Mouse (Mus musculus): ENCODE measurements around the gene Pdp2. TPM values are rescaled to one million over a fixed set of nuclear protein-coding genes. Genes with fewer than 3 reads are reported as not detected.

Pdp2 gene
- total RNA-seq, 2 experiments from 2014 or later, result 8.4 to 8.5 TPM

DNA sequence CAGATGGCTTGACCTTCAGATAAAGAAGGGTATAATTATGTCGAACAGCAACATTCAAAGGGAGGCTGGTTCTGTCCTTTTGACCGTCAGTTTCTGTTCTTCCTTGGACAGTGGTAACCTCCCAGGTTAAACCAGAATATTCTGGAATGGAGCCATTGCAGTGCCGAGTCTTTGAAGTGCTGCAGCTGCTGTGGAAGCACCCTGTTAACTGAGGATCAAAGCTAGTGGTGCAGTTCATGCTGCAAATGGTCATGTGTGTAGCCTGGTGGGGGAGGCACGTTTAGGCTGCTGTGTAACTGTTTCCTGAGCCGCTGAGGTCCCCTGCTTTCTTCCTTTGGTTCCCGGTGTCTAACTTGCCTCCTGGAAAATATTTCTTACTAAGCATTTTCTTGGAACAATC lies 7.2 kb downstream of the Pdp2 start:
- DNase-seq (ENCODE audit: extremely low spot score in 1 of 2, low spot score in 2 of 2), result no peak
- TF ChIP-seq CTCF (IDR thresholded peaks at IDR 0.05), result no peak
- Histone ChIP-seq H3K4me3 (no peak overlapping the region), H3K27ac (no peak overlapping the region)
- intact Hi-C loops (cut with DNase I), result no loop called here

DNA sequence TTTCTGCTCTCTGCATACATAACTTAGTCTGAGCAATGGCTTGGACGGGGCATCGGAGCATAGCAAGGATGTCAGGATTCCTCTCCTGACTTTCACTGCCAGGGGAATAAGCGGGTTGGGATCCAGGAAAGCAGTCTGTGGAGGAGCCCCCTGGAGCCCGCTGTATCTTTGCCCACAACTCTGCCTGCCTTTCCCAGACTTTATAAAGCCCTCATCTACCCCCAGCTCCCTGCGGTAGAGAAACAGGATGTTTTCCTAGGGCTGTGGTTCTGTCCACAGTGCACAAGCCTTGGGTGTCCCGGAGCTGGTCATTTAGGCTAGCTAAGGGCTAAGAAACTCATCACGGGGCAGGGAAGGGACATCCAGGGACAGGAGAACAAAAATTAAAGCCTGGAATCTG lies 10.1 kb downstream of the Pdp2 start:
- no peak overlapping the region for H3K27ac ChIP-seq
- no peak overlapping the region for H3K4me3 ChIP-seq
- no peak for DNase-seq (ENCODE audit: extremely low spot score in 1 of 2, low spot score in 2 of 2)
- intact Hi-C loops (cut with DNase I), result no loop called here
- no peak for TF ChIP-seq CTCF (IDR thresholded peaks at IDR 0.05)

DNA sequence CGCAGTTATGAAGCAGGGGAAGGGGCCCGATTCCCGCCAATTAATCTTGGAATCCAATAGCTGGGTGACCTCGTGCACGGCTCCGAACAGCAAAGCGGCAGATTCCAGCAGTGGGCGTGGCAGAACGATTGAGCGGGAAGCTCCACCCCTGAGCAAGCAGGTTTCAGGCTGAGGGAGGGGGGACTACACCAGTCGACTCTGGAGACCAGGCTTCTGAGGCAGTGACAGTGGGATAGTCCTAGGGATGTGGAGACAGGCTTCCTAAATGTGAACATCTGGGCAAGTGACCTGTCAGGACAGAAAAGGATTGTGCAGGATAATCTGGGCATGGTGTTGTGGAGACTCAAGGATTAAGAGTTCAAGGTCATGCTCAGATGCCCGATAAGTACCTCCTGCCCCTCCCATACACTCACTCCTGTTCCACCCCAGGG lies 10.7 kb downstream of the Pdp2 start:
- Histone ChIP-seq H3K27ac (no peak overlapping the region), H3K4me3 (no peak overlapping the region)
- TF ChIP-seq CTCF (IDR thresholded peaks at IDR 0.05), result no peak
- intact Hi-C loops (cut with DNase I), result loop anchor here (2.0 kb wide), 1 partner anchor 53 kb away; no protein-coding TSS in a partner anchor
- DNase-seq (ENCODE audit: extremely low spot score in 1 of 2, low spot score in 2 of 2), result no peak

DNA sequence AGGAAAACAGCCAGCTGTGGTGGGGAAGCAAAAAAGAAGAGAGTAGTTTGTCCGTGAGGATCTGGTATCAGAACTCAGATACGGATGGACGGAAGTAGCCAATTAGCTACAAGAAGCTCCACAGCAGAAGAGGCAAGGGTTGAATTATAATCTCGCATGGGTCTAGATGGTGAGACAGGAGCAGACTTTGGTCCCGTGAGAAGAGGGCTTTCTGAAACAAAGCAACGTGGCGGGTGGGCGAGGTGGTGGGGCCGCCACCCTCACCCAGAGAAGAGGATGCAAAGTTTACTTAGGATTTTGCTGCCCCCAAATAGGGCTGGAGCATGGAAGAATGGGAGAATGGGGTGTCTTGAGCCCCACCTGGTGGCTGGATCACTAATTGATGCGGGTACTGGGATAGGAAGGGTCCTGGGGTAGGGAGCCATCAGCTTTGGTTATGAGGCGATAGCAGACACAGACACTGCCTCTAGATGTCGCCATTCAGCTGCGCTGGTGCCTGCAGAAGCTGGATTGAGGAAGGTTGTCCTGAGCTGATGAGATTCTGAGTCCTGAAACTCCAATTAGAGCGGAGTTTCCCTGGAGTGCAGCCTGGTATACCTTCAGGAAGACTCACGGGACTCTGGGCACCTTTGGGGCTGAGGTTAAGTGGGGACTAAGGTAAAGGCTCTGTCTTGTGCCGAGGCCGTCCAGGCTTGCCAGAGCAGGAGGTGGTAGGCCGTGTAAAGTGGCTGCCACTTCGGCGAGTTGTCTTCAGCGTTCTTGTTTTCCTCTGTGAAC lies 11.4 kb downstream of the Pdp2 start:
- peak; percentile 96 for TF ChIP-seq CTCF (IDR thresholded peaks at IDR 0.05)
- Histone ChIP-seq H3K4me3 (no peak overlapping the region), H3K27ac (no peak overlapping the region)
- DNase-seq (ENCODE audit: extremely low spot score in 1 of 2, low spot score in 2 of 2), result peak; percentile 81 to 83
- intact Hi-C loops (cut with DNase I), result loop anchor here (2.0 kb wide), 1 partner anchor 52 kb away; no protein-coding TSS in a partner anchor

DNA sequence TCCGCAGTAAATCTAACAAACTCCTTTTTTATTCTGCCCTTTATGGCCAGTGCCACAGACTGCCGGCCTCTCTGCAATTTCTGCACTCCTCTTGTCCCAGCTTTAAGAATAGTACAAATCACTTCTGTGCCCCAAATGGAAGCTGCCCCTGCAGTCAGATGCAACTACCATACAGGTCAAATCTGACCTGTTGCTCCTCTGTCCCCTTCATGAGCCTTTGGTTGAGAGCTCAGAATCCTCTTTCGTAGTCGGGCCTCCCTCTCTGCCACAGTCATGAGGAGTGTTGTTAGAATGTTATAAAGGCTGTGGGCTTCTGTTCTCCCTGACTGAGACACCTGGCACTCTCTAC lies 12.0 kb downstream of the Pdp2 start:
- Histone ChIP-seq H3K4me3 (no peak overlapping the region), H3K27ac (no peak overlapping the region)
- intact Hi-C loops (cut with DNase I), result loop anchor here (2.0 kb wide), 1 partner anchor 52 kb away; no protein-coding TSS in a partner anchor
- TF ChIP-seq CTCF (IDR thresholded peaks at IDR 0.05), result no peak
- DNase-seq (ENCODE audit: extremely low spot score in 1 of 2, low spot score in 2 of 2), result no peak

DNA sequence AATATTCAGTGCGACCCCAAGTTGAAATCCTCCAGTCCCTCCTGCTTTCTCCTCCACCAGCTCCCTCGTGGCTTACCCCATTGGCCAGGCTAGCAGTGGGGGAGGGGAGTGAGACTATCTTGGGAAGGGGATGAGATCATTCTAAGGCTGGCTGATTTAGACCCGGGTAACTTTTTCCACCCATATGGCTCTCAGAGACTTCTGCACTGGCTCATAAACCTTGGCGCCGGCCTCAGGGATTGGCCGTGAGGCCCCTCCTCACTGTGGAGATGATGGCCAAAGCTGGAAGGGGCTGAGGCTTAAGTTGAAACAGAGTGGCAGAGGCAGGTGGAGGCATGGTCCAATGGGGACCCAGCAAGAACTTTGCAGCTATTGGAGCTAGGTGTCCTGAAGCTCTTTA lies 15.1 kb downstream of the Pdp2 start:
- intact Hi-C loops (cut with DNase I), result no loop called here
- no peak for DNase-seq (ENCODE audit: extremely low spot score in 1 of 2, low spot score in 2 of 2)
- H3K4me3 ChIP-seq, result no peak overlapping the region
- TF ChIP-seq CTCF (IDR thresholded peaks at IDR 0.05), result no peak
- H3K27ac ChIP-seq, result no peak overlapping the region

DNA sequence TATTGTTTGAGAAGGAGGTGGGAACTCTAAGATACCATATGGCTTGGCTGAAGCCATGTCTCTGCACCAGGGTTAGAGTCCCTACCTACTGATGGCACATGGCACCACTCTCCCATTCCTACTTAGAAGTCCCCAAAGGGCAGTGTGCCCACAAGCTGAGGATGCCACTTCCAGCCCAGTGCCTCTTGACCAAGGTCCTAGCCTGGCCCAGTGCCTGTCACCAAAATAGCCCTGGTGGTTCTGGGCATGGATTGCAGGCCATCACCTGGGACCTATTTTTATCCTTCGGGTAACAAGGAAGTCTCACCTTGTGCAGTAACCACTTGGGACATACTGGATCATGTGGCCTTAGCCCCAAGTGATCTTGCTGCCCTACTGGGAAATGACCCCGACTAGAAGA lies 16.7 kb downstream of the Pdp2 start:
- intact Hi-C loops (cut with DNase I), result no loop called here
- Histone ChIP-seq H3K4me3 (no peak overlapping the region), H3K27ac (no peak overlapping the region)
- no peak for TF ChIP-seq CTCF (IDR thresholded peaks at IDR 0.05)
- DNase-seq (ENCODE audit: extremely low spot score in 1 of 2, low spot score in 2 of 2), result no peak

DNA sequence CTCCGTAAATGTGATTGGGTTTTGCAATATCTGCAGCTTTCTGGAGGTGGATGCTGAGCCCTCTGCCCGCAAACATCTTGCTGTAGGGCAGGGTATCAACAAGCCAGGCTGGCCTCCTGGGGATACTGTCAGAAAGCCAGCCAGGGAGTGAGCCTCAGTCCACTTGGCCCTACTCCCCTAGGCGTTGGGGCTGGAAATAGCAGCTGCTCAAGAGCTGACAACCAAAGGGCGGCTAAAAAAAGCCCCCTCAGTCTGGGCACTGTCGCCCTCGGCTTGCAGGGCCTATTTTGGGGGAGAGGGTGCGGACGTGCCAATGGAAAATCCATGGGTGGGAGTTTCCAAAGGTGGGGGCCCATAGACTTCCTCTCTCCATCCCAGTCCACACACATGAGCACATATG lies 18.0 kb downstream of the Pdp2 start:
- DNase-seq (ENCODE audit: extremely low spot score in 1 of 2, low spot score in 2 of 2), result no peak
- no peak overlapping the region for H3K27ac ChIP-seq
- intact Hi-C loops (cut with DNase I), result no loop called here
- no peak overlapping the region for H3K4me3 ChIP-seq
- no peak for TF ChIP-seq CTCF (IDR thresholded peaks at IDR 0.05)

DNA sequence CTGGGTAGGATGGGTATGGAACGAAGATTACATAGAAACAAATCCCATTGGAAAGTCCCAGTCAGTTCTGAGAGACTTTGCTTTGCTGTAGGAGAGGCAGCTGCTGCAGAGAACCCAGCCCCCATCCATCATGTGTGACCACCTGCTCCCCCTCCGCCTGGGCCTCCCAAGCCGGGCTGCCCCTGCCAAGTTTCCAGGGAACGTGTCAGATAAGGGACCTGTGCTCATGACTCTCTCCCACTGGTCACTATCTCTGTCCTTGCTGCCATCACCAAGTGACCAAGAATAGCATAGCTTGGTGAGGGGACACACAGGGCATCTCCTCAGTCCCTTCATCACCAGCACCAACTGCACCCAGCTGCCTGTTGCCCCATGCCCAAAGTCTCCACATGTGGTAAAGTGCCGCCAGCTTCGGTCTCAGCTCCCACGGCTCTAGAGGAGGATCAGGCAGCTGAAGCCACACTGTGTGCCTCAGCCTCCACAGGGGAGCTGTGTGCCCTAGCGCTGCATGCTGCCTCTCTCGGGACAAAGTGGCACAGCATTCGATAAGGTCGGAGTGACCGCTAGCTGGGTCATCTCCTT lies 19.0 kb downstream of the Pdp2 start:
- H3K27ac ChIP-seq, result no peak overlapping the region
- no peak for TF ChIP-seq CTCF (IDR thresholded peaks at IDR 0.05)
- no peak overlapping the region for H3K4me3 ChIP-seq
- no peak for DNase-seq (ENCODE audit: extremely low spot score in 1 of 2, low spot score in 2 of 2)
- intact Hi-C loops (cut with DNase I), result no loop called here

DNA sequence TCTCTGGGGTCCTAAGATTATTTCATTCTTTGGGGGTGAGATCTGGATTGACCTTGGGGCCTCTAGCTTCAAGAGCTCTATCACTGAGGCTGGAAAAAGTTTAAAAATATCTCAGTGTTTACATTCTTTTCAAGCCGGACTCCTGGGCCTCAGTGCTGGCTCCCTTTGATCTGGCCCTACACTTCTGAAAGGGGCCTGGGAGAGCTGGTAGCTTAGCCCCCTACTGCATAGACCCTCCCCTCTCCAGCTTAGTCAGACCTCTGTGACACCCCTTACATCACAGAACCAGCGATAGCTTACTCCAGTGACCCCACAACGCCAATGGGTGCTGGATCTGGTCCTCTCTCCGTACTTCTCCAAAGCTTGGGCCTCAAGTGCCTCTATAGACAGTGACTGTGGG lies 20.4 kb downstream of the Pdp2 start:
- Histone ChIP-seq H3K4me3 (no peak overlapping the region), H3K27ac (no peak overlapping the region)
- intact Hi-C loops (cut with DNase I), result no loop called here
- no peak for DNase-seq (ENCODE audit: extremely low spot score in 1 of 2, low spot score in 2 of 2)
- no peak for TF ChIP-seq CTCF (IDR thresholded peaks at IDR 0.05)

DNA sequence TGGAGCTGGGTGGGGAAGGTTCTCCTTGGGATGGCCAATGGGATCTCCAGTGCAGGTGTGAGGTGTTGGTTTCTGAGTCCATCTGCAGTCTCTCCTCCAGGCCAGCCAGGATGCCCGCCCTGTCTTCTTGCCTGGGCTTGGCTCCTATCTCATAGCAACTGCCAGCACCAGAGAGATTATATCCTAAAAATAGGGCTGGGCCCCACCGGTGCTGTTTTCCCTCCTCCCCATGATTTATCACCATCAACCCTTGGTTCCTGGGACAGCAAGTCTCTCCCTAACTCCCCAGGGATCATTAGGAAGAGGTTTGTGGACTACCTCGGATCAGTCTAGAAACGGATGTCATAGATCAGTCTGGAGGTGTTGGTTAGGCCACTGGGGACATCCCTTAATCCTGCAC lies 21.9 kb downstream of the Pdp2 start:
- intact Hi-C loops (cut with DNase I), result no loop called here
- TF ChIP-seq CTCF (IDR thresholded peaks at IDR 0.05), result no peak
- H3K4me3 ChIP-seq, result no peak overlapping the region

DNA sequence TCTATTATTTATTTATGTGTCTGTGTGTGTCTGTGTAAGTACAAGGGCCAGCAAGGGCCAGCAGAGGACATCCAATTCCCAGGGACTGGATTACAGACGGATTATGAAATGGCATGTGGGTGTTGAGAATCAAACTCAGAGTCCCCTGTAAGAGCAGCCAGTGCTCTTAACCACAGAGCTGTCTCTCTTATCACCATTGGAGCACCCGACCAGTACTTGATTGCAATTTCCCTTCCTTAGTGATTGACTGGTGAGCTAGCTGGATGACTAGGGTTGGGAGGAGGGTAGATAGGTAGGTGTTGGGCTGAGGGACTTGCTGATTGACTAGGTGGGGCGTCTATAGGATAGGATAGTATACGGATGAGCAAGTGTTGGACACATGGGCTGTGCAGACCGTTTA lies 29.5 kb downstream of the Pdp2 start:
- no peak for DNase-seq (ENCODE audit: extremely low spot score in 1 of 2, low spot score in 2 of 2)
- intact Hi-C loops (cut with DNase I), result no loop called here
- no peak for TF ChIP-seq CTCF (IDR thresholded peaks at IDR 0.05)
- H3K4me3 ChIP-seq, result no peak overlapping the region
- no peak overlapping the region for H3K27ac ChIP-seq

More for the DNA sequence above, 21.9 kb downstream of the Pdp2 start:
- no peak overlapping the region for H3K27ac ChIP-seq
- DNase-seq (ENCODE audit: extremely low spot score in 1 of 2, low spot score in 2 of 2), result no peak

DNA sequence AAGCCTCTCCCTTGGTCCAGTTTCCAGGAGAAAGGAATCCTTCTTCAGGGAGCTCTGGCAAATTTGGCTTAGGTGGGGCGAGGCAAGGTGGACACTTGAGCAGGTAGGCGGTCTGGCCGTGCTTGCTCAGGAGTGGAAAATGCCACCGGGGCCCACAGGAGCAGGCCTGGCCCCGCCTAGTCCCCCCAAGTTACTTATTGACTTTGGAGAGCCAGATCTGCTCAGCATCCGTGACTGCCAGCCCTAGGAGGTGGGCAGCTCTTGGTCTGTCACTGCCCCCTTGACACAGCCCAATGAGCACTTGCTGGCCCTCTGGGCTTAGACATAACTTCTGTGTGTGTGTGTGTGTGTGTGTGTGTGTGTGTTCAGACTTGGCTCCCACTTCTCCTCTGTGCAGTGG lies 32.9 kb downstream of the Pdp2 start, which contains the start of gene Cdh16:
Gene Cdh16, minus strand, starts transcription at position 236 of the 400 bp plus-strand sequence.
- intact Hi-C loops (cut with DNase I), result no loop called here
- DNase-seq (ENCODE audit: extremely low spot score in 1 of 2, low spot score in 2 of 2), result no peak
- no peak within 1 kb of the TSS for H3K27ac ChIP-seq
- no peak for TF ChIP-seq CTCF (IDR thresholded peaks at IDR 0.05)
- no peak within 1 kb of the TSS for H3K4me3 ChIP-seq
